Mouse (Mus musculus) olfactory bulb, adult 2 months (tissue): ENCODE results near the gene Smim15.

Experiments used
- CTCF ChIP-seq: fragments of 200-500 bp; IDR thresholded peaks from 2 replicates; pipeline ENCODE4 v1.5.1; 2012; ENCODE audit warnings: low read depth, mild to moderate bottlenecking, low read length, moderate library complexity; ENCODE audit not compliant: insufficient read depth
- POLR2A ChIP-seq: fragments of 200-500 bp; IDR thresholded peaks from 2 replicates; pipeline ENCODE4 v1.6.1; 2012; ENCODE audit warnings: mild to moderate bottlenecking, low read depth, low read length, moderate library complexity; ENCODE audit not compliant: insufficient read depth

DNA sequence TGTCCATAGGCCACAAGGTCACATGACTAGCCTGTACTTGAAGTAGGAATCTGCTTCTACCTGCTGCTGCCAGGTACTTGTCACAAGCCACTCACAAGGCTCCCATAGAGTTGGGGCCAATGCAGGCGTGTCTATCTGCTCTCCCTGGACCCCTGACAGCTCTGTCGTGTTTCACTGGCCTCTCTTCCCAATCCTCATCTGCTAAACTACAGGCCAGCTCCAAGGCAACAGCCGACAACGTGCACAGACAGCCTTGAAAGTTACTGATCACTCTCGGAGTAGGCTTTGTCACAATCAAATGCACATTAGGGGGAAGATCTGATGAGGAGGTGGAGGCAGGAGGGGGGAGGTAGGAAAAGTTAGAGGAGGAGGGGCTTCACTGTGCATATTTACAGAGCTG lies 18.7 kb downstream of the Smim15 start:
- TF ChIP-seq CTCF, result no peak
- no peak for TF ChIP-seq POLR2A
